Mouse (Mus musculus): Measurements from ENCODE around the gene Sirt5.

The Sirt5 gene

DNA sequence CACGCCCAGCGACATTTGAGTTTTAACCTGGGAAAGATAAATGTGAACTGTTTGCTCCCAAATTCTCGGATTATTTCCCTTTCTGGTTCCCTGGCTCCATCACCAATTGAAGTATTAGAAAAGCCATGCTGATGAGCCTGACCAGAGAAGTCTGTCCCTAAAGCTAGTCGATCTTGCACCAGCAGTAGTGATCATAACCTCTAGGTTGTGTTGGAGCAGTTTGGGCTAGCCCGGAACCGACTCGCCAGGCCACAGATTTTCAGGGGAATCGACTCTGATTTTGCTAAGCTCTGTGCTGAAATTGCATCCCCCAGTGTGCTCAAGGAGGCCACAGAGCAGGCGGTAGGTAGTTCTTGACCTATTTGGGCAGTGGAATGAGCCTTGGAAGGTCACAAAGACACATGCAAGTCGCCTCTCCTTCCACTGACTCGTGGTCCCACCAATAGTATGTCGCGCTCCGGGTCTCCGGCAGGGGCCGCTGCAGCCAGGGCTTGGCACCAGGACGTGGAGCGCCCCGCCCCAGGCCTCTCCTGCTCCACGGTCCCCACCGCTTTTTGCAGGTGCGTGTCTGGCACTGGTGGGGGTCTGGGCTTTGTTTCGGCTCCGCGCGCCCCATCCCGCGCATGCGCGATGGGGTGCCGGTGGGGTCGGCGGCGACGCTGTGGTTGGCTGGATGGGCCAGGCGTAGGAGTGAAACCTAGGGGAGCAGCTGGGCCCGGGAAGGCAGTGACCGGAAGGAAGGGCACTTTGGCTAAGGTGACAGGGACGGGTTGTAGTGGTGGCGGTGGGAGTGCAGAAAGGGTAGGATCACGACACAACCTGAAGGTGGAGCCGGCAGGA, at the start of gene Sirt5:
Sirt5 (plus strand) TSS at position 512 of the 840 bp plus-strand sequence.
- peak; percentile 94 for DNase-seq

DNA sequence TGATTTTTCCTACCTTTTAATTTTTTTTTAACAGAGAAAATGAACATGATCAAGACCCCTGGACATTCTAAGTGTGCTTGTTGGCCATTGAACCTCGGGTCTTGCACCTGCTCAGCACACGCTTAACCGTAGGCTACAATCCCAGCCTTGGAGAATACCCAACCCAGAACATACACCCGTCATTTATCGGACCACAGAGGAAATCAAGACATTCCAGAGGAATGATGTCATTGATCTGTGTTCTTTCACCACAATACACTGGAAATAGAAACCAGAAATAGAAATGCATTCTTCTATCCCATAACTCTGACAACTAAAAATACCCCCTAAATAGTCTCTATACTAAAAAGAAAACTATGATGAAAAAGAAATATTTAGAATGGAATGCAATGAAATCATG, 47.9 kb upstream of the Sirt5 start:
- no peak for DNase-seq

DNA sequence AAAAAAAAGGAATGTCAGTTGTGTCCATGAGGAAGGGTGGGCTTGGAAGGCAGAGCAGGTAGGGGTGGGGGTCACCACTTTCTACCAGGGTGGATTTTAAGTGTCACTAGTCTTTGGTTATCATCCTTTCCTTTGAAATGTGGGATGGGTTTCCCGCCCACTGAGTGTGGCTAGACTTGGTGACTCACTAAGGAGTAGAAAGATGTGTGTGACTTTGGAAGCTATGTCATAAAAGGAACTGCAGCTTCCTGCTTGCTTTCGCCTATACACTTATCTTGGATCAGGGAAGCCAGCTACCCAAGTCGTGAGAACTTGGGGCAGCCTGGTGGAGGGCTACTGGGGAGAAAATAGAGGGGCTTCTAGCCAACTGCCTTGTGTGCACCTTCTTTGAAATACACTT, 45.9 kb upstream of the Sirt5 start:
- no peak for DNase-seq

DNA sequence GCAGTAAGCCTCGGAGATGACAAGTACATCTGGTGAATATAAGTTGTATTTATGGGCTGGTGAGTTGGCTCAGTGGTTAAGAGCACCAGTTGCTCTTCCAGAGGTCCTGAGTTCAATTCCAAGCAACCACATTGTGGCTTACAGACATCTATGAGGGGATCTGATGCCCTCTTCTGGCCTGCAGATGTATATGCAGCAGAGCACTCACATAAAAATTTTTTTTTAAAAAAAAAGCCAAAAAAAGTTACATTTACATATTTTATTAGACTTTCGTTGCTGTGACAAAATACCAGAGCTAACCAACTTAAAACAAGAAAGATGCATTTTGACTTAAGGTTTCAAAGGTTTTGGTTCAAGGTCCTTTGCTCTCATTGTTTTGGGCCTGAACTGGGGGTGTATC, 43.8 kb upstream of the Sirt5 start:
- DNase-seq: no peak

DNA sequence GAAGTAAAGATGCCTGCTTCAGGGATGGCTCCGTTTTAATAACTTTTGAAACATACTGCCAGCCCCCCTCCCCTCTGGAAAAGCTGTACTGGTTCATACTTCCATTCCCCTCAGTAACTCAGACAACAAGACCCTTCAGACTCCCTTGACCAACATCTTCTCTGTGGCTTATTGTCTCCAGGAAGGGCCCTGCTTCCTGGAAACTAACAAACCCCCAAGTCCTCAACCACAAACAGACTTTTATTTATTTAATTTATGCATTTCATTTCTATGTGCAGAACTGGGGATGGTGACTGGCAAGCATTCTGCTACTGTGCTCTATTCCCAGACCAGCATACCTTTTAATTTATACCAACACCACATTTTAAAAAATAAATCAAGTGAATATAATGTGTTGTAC, 39.9 kb upstream of the Sirt5 start:
- DNase-seq: no peak

DNA sequence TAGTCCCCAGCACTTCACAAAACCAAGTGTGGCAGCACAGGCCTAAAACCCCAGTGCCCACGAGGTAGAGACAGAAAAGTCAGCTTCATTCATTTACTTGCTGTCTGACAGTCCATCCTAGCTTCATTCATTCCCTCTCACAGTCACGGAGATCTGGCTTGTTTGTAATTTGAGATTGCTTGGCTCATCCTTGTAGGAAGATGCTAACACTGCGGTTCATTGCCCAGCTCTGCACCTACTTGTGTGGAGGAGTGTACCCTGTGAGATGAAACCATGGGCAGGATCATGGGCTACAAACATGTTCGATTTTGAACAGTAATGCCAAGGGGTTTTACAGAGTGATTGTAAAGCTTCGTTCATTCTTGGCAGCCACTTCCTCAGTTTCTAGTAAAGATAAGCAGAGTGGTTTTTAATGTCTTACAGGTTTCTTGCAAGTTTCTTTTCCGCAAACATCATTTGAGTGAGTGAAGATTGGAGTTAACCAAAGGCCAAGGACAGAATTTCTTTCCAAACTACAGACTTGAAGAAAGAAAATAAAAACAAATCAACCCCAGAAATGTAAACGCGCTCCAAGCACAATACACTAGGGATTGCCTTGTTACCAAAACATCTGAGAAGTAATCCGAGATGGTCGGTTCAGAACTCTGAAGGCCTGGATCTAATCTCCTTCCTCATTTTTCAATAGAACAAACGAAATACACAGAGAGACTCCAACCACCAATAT, 33.4 kb upstream of the Sirt5 start:
- DNase-seq: no peak

DNA sequence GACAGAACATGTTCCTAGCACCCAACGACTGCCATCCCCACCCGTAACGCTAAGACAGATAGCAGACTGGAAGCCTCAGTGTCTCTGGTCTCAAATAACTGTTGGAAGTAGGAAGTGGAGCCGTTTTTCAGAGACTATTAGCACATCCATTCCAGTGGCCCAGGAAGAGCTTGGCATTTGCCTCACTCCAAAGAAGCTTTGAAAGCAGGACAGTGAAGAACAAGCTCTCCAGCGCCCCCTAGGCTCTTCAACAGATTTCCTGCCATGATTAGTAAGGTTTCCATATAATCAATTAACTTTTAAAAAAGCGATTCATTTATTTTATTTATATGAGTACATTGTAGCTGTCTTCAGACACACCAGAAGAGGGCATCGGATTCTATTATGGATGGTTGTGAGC, 32.7 kb upstream of the Sirt5 start:
- peak; percentile 49 for DNase-seq

DNA sequence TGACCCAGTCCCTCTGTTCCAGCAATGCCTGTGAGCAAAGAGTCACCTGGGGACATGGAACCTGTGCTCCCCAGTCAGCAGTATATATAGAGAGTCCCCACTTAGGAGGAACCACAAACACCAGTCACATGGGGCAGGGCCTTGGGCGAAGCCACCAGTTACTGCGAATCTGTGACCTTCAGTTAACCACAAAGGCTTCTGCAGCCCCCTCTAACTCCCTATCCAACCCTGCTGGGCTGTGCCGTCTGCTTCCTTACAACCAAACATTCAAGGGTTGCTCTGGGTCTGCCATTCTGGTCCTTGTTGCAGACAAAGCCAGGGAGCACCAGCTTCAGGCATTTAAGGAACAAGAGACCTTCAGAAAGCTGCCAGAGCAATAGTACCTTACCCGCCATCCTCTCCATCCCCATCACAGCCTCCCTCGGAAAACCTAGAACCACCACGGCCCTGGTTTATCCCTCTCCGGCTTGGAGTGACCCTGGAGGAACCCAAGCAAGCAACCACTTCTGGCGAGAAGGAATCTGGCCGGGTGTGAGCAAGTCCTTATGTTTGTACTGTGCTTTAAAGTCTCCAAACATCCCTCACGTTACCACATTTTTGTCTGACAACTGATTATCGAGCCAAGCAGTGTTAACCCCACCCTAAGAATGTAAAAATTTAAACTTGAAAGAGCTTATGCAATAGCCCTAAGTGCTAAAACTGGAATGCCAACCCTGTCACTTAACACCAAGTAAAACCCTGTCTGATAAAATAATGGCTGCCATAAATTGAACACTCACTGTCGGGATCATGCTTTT, 28.7 kb upstream of the Sirt5 start:
- DNase-seq: peak; percentile 13

DNA sequence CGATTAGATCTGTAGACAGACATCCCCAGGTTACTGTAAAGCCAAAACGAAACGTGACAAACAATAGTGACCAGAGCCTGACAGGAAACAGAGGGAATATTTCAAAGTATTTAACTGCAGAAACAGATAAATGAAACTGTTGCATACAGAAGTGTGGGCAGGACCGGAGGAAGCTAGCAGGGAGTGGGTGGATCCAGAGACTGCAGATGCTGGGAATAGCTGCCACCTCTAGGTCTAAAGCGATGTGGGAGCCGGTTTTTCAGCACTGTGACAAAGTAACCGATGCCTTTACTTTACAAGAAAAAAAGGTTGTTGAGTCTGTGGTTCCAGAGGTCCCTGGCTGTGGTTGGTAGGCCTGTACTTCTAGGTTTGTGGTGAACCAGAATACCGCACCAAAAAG, 27.3 kb upstream of the Sirt5 start:
- DNase-seq: no peak

DNA sequence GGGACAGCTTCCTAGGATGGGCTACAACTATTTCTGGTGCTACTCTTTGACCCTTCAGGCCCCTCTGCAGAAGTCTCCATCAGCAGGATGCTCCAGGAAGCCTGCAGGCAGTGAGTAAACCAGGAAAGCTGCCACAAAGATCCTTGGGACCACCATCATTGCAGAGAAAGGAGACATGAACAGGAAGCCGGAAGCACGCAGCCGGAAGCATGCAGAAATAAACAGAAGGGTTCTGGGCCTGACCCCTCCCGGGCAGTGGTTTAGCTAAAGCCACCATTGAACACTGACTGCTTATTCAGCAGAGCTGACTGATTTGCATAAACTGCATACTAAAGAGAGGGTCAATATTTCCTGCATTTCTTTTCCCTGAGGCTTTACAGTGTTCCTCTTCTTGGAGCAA, 26.7 kb upstream of the Sirt5 start:
- DNase-seq: no peak

DNA sequence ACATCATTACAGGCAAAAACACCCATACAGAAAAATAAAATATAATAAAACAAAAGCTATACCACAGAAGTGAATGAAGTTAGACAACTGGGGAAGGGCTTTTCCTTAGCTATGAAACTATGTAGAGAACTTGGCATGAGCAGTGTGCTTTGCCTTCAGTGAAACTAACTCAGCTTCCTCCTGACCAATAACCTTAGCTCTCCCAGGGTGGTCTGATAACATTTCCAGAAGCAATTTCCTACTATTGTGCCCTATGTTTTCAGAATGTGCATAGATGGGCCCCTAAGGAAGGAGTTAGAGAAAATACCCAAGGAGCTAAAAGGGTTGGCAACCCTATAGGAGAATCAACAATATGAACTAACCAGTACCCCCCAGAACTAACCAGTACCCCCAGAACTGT, 18.5 kb upstream of the Sirt5 start:
- DNase-seq: no peak

DNA sequence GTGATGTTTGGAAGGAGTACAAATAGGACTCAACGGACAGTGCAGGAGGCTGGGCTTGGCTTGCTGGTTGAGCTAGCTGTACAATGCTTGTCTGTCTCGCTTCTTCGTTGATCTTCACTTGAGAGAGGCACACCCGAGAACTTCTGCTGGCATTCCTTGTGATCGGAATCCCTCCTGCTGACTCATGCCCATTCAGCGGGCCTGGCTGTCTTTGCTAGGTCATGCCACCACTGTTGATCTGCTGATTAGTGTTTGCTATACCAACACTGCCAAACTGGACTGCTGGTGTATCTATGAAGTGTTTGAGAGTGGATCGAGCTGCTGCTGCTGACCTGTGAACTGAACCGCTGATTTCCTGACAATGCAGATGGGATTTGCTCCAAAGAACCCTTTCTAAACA, 15.9 kb upstream of the Sirt5 start:
- no peak for DNase-seq

DNA sequence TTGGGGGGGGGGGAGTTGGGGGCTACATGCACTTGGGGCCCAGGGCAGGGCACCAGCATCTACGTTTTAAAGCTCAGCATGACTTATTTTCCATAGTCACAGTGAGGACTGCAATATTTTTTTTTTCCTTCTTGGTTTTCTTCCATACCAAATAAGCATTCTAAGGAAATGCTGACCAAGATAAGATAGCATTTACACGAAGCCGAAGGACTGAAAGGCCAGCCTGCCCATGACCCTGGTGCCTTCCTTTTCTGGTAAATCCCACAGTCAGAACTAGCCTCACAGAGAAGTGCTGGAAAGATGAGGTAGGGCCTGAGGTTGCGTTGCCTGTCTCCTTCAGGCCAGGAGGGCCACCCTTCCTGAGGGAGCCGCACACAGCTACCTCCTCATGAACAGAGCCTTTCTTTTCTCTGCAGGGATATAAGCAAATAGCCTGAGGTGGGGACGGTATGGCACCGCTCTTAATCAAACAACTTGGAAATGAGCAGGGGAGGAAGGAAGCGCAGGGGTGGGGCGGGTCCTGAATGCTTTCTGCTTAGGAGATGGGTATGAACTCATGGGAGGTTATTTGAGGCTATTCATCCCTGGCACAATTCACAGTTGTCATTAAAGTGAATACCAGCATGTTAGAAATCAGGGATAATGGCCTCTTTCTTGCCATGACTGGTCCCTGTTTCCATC, 14.7 kb upstream of the Sirt5 start:
- DNase-seq: peak; percentile 44

DNA sequence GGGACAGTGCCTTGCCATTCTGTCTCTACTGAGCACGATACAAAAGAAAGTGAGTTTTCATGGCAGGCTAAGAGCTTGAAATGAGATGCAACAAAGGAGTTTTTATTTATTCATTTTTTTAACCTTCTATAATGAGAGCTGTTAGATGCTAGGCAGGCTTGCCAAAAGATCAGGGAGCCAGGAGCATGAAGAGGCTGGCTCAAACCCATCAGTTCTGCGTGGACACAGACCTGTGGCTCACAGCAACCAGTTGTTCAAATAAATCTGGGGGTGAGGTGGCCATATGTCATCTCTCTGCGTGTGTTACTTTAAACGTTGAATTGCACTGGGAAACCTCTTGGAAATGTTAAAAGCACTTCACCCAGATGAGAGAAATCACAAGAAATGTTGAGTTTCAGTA, 11.9 kb upstream of the Sirt5 start:
- no peak for DNase-seq

DNA sequence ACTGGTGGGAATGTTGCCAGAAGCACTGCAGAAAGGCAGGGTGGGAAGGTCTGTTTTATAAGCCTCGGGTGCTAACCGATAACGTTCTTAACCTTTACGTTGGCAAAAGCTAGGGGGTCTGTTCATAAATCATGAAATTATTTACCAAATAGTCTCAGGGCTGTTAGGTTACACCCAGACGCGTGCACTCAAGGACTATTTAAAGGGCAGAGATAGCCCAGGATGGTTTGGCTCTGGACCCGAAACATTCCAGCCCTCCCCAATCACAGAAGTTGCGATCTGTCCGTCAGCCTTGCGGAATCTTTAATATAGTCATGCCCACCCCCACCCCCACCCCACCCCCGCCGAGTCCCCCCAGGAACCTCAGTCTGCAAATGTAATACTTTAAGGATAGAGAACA, 10.9 kb upstream of the Sirt5 start:
- DNase-seq: no peak

DNA sequence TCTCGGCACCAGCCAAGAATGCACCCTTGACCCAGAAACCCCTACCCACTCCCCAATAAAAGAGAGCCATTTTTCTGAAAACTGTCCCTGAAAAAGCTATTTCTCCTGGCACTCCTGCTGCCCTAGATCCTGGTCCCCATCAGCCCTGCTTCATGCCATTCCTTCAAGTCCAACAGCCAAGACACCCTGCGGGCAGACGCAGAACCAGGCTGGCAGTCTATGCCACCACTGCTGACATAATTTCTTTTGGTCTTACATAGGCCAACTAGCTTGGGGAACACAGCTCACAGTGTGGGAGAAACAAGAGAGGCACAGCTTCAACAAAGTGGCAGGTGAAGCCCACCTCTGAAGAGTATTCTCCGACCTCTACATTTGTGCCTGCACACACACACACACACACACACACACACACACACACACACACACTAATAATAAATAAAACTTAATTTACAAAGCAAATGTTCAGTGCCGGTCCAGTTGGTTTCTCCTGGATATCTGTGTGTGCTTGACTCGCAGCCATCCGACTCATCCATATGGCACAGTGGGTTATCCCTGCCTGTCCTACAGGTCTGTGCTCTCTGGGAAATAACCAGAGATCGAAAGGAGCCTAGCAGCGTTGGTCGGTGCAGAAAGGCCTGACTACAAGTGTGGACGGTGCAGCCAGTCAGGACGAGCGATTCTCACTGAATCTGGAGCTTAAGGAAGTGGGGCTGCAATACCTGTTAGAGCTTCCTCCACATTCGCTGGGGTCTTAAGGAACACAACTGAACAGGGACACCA, 8.8 kb upstream of the Sirt5 start:
- DNase-seq: no peak

DNA sequence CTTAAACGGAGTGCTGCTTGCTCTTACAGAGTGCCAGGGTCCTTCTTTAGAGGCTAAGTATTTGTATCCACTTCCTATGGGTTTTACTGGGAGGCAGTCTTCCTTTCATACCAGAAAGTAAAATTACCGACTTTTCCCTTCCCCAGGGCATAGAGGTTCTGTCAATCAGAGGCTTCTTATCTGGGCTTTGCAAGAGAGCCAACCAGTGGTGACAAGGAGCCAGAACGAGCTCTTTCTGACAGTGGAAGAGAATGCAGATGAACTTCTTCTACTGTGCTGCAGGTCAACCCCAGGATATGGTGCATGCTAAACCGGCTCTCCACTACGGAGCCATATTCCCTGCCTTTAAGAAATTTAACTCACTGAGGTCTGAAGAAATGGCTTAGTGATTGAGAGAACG, 4.8 kb upstream of the Sirt5 start:
- no peak for DNase-seq

DNA sequence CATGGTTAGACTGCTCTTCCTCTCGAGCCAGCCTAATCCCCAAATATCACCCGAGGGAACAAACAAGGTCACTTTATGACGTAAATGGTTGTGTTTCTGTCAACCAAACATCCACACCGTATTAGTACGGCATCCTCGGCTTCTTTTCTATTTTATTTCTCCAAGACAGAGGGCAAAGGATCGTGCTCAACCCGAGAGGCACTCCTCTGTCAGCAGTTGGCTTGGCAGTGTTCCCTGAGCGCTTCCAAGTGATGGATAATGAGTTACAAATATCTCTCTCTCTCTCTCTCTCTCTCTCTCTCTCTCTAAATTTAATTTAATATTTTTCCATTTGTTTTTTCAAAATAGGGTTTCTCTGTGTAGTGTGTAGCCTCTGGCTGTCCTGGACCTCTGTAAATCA, 2.9 kb upstream of the Sirt5 start:
- peak; percentile 23 for DNase-seq

DNA sequence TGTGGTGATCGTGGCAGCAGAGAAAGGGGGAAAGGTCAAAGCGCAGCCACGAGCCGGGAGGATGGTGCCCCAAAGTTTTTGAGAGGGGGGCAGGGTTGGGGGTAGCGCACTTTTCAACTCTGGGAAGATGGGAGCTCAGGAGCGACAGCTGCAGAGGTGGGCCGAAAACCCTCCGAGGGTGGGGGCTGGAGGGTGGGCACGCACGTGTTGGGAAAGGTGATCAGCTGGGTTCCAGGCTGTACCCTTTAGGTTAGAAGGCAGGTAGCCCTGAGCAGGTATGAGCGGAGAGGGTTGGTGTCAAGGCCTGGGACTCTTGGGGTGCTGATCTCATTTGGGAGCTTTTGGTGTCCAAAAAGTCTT, 509 bp downstream of the Sirt5 start:
- DNase-seq: no peak

DNA sequence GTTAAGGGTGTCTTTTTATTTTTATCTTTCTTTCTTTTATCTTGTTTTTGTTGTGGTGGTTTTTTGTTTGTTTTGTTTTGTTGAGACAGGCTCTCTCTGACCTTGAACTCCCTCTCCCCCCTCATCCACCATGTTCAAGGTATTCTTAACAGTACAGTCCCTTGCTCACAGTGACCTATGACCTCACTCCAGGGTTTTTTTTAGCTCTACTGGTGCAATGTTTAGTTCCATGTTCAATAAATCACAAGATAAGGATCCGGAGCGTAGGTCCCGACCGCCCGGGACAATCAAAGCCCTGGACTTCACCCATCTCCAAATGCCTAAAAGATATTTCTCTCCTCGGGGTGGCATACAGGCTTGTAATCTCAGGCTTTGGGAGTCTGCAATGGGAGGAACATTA, 4.8 kb downstream of the Sirt5 start:
- no peak for DNase-seq

DNA sequence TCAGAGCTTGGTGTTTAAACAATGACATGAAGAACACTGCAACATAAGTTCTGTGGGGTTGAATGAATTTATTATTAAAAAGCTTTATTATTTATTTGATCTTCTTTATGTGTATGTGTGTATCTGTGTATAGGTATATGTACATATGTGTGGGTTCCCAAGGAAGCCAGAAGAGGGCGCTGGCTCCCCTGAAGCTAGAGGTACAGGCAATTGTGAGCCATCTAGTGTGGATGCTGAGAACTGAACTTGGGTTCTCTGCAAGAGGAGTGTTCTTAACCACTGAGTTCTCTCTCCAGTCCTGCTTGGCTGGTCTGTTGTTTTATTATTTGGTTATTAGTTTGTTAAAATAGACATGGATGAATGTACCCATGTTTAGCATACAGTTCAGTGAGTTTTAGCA, 7.6 kb downstream of the Sirt5 start:
- no peak for DNase-seq

DNA sequence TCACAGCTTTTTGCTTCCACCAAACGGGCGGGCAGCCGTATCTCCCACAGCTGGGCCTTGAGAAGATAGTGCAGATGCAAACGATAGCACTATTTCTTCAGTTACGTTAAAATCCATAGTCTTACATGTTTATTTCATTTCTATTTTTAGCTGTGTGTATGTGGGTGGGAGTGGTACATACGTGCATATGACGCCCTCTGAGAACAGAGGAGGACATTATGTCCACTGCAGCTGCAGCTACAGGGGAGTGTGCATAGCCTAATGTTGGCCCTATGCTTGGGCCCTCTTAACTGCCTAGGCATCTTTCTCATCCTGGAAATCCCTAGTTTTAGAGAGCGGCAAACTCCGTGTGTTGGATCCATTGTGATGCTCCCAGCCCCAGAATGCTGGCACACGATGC, 8.9 kb downstream of the Sirt5 start:
- DNase-seq: no peak
